Mouse (Mus musculus) bone marrow, adult 2 months (tissue): ENCODE measurements around the gene Scamp4.
A peak's percentile ranks its signal among the peaks of the same experiment; 100 is the strongest.

Experiments used
- CTCF ChIP-seq: fragments of 200-500 bp; IDR thresholded peaks from 2 replicates; pipeline ENCODE4 v1.5.1; 2011; ENCODE audit warnings: low read length, control low read depth; ENCODE audit not compliant: control insufficient read depth, insufficient read depth
- POLR2A ChIP-seq: fragments of 200-500 bp; IDR thresholded peaks from 2 replicates; pipeline ENCODE4 v1.6.1; 2011; ENCODE audit warnings: low read depth, mild to moderate bottlenecking, control low read depth, low read length, borderline replicate concordance; ENCODE audit not compliant: control insufficient read depth

DNA sequence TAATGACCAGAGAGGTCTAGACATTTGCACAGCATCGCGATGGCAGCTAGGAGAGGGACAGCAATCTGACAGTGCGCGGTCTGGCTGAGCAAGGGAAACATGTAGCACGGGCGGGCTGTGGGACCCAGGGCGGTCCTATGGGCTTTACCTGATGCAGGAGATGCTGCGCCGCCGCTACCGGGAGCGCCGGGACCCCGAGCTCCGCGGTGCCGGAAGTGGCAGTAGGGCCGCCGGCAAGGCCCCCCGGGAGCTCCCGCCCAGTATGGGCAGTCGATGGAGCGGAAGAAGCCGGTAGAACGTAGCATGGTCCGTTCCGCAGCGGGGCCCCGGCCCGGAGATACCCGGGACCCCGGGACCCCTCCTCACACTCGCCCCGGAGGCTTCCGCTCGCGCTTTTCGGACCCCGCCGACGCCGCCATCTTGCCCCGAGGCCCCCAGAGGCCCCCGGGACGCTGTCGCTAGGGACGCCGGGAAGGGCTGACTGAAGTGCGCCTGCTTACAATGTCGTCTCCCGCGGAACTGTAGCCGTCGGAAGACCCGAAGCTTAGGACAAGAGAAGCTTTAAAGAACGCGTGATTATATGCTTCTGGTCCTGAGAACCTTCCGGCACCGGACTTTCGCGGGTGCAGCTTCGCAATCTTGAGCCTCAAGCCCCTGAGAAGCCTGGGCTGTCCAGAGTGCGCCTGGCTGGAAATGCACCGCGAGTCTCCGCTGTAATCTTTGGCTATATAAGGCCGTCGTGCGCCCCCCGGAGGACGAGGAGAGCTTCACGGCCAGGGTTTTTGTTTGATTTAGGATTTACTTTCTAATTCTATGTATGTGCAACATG is 41.3 kb upstream of the Scamp4 start, which contains the start of gene Rexo1:
- TF ChIP-seq POLR2A (peak; percentile 12; the same call in 1 of the 2 replicates), CTCF (peak; percentile 87)
